Mouse (Mus musculus) midbrain, embryonic 13.5 days (tissue): ENCODE results near the gene Mx1. TPM values are rescaled to one million over a fixed set of nuclear protein-coding genes. Genes with fewer than 3 reads are reported as not detected.

Experiments
- ATAC-seq: fragments of 200-750 bp; cut with Nextera tagmentation; 2 replicates; pipeline ENCODE4 v1.8.0; 2017; ENCODE audit warnings: mild to moderate bottlenecking, moderate TSS enrichment, moderate library complexity
- H3K27ac ChIP-seq: fragments of 300-500 bp; sonication (generic); 2 replicates; pipeline ENCODE4 v1.5.1; 2015; ENCODE audit warnings: inconsistent platforms, mild to moderate bottlenecking, moderate library complexity
- H3K27me3 ChIP-seq: fragments of 300-500 bp; sonication (generic); 2 replicates; pipeline ENCODE4 v1.6.1; 2015; ENCODE audit warnings: mild to moderate bottlenecking, inconsistent platforms
- H3K36me3 ChIP-seq: fragments of 300-500 bp; sonication (generic); 2 replicates; pipeline ENCODE4 v1.6.1; 2015; ENCODE audit warnings: mild to moderate bottlenecking, inconsistent platforms
- H3K4me1 ChIP-seq: fragments of 300-500 bp; sonication (generic); replicated peaks from 2 replicates; pipeline ENCODE4 v1.6.1; 2015; ENCODE audit warnings: inconsistent platforms
- H3K4me2 ChIP-seq: fragments of 300-500 bp; sonication (generic); replicated peaks from 2 replicates; pipeline ENCODE4 v1.6.1; 2015; ENCODE audit warnings: moderate library complexity, mild to moderate bottlenecking, inconsistent platforms
- H3K4me3 ChIP-seq: fragments of 300-500 bp; sonication (generic); replicated peaks from 2 replicates; pipeline ENCODE4 v1.5.1; 2015; ENCODE audit warnings: mild to moderate bottlenecking, inconsistent platforms
- H3K9ac ChIP-seq: fragments of 300-500 bp; sonication (generic); replicated peaks from 2 replicates; pipeline ENCODE4 v1.6.1; 2015; ENCODE audit warnings: mild to moderate bottlenecking, inconsistent platforms
- H3K9me3 ChIP-seq: fragments of 300-500 bp; sonication (generic); 2 replicates; pipeline ENCODE4 v1.6.1; 2016; ENCODE audit warnings: mild to moderate bottlenecking, inconsistent platforms
- WGBS: fragments of 180-500 bp; shearing (Covaris S2); methylation state at CpG from one replicate; pipeline ENCODE4 v1.1.7; 2015; 5-methylcytosine and 5-hydroxymethylcytosine counted together
- polyA plus RNA-seq: library from polyadenylated mRNA; unstranded; fragments of >200 nt; fragmentation: Nextera tagmentation; extraction: Ambion mirVana; gene quantifications from 2 replicates; pipeline ENCODE4 v1.2.1, GENCODE M21; 2015

The Mx1 gene
- polyA plus RNA-seq, 1 experiment from 2014 or later: 0.15 TPM

- ATAC-seq: no peak
- Histone ChIP-seq H3K36me3 (no peaks in the 10 kb centered on the region), H3K9me3 (no peaks in the 10 kb centered on the region), H3K4me3 (no peak overlapping the region), H3K4me2 (no peak overlapping the region), H3K27ac (no peak overlapping the region), H3K27me3 (no peaks in the 10 kb centered on the region), H3K4me1 (no peaks in the 10 kb centered on the region), H3K9ac (no peak overlapping the region)
- 80% methylated on average over 2 of the region's 2 CpGs for WGBS
These were observed 15.9 kb upstream of the Mx1 start for GRCm38 (mm10) chr16:97478655-97479054.

- 82% methylated on average over 1 of the region's 1 CpGs for WGBS
- no peak for ATAC-seq
- H3K4me2 ChIP-seq: no peak overlapping the region
These were observed 13.8 kb upstream of the Mx1 start for GRCm38 (mm10) chr16:97476524-97476923.

GRCm38 (mm10) chr16:97475581-97475980 is 12.9 kb upstream of the Mx1 start:
- WGBS: 92% methylated on average over 3 of the region's 3 CpGs
- no peak overlapping the region for H3K4me2 ChIP-seq
- H3K27ac ChIP-seq: no peak overlapping the region
- H3K9me3 ChIP-seq: no peaks in the 10 kb centered on the region
- no peak overlapping the region for H3K9ac ChIP-seq
- no peak overlapping the region for H3K4me3 ChIP-seq
- H3K27me3 ChIP-seq: no peaks in the 10 kb centered on the region
- no peaks in the 10 kb centered on the region for H3K36me3 ChIP-seq
- no peak for ATAC-seq
- H3K4me1 ChIP-seq: no peaks in the 10 kb centered on the region

More at GRCm38 (mm10) chr16:97476524-97476923, 13.8 kb upstream of the Mx1 start:
- no peak overlapping the region for H3K27ac ChIP-seq
- no peaks in the 10 kb centered on the region for H3K4me1 ChIP-seq
- H3K4me3 ChIP-seq: no peak overlapping the region
- H3K27me3 ChIP-seq: no peaks in the 10 kb centered on the region
- H3K9ac ChIP-seq: no peak overlapping the region
- no peaks in the 10 kb centered on the region for H3K36me3 ChIP-seq
- H3K9me3 ChIP-seq: no peaks in the 10 kb centered on the region

- Histone ChIP-seq H3K4me3 (no peak overlapping the region), H3K27me3 (no peaks in the 10 kb centered on the region), H3K9me3 (no peaks in the 10 kb centered on the region), H3K4me1 (no peaks in the 10 kb centered on the region), H3K9ac (no peak overlapping the region), H3K27ac (no peak overlapping the region), H3K4me2 (no peak overlapping the region), H3K36me3 (no peaks in the 10 kb centered on the region)
- ATAC-seq: no peak
- whole genome bisulfite sequencing: 91% methylated on average over 2 of the region's 2 CpGs
These were observed 12.0 kb upstream of the Mx1 start for GRCm38 (mm10) chr16:97474671-97475070.

GRCm38 (mm10) chr16:97467993-97468791 is 5.5 kb upstream of the Mx1 start:
- no peaks in the 10 kb centered on the region for H3K27me3 ChIP-seq
- H3K4me1 ChIP-seq: no peaks in the 10 kb centered on the region
- no peak overlapping the region for H3K4me2 ChIP-seq
- H3K9ac ChIP-seq: no peak overlapping the region
- no peak overlapping the region for H3K4me3 ChIP-seq
- H3K9me3 ChIP-seq: no peaks in the 10 kb centered on the region
- H3K27ac ChIP-seq: no peak overlapping the region
- H3K36me3 ChIP-seq: no peaks in the 10 kb centered on the region
- ATAC-seq: no peak
- 73% methylated on average over 4 of the region's 4 CpGs for WGBS

GRCm38 (mm10) chr16:97467472-97467871 is 4.8 kb upstream of the Mx1 start:
- Histone ChIP-seq H3K36me3 (no peaks in the 10 kb centered on the region), H3K27me3 (no peaks in the 10 kb centered on the region), H3K9ac (no peak overlapping the region), H3K4me3 (no peak overlapping the region), H3K27ac (no peak overlapping the region), H3K9me3 (no peaks in the 10 kb centered on the region), H3K4me1 (peaks cover 3% of the 10 kb centered on the region; the same call in 1 of the 2 replicates), H3K4me2 (no peak overlapping the region)
- WGBS: 85% methylated on average over 3 of the region's 3 CpGs
- no peak for ATAC-seq

- no peak overlapping the region for H3K4me3 ChIP-seq
- H3K27ac ChIP-seq: no peak overlapping the region
- 57% methylated on average over 4 of the region's 4 CpGs for WGBS
- no peaks in the 10 kb centered on the region for H3K36me3 ChIP-seq
- no peak overlapping the region for H3K9ac ChIP-seq
- no peak overlapping the region for H3K4me2 ChIP-seq
- no peak for ATAC-seq
- H3K9me3 ChIP-seq: no peaks in the 10 kb centered on the region
- H3K27me3 ChIP-seq: no peaks in the 10 kb centered on the region
- peaks cover 6% of the 10 kb centered on the region; the same call in 1 of the 2 replicates for H3K4me1 ChIP-seq
These were observed 3.7 kb upstream of the Mx1 start for GRCm38 (mm10) chr16:97466182-97466957.

GRCm38 (mm10) chr16:97461271-97461670 is 1.4 kb downstream of the Mx1 start:
- WGBS: 78% methylated on average over 2 of the region's 2 CpGs
- no peaks in the 10 kb centered on the region for H3K9me3 ChIP-seq
- H3K9ac ChIP-seq: no peak overlapping the region
- no peak for ATAC-seq
- H3K4me1 ChIP-seq: peaks cover 6% of the 10 kb centered on the region; the same call in 1 of the 2 replicates
- no peaks in the 10 kb centered on the region for H3K36me3 ChIP-seq
- no peak overlapping the region for H3K27ac ChIP-seq
- H3K27me3 ChIP-seq: no peaks in the 10 kb centered on the region
- H3K4me2 ChIP-seq: no peak overlapping the region
- no peak overlapping the region for H3K4me3 ChIP-seq

- no peak for ATAC-seq
- no peak overlapping the region for H3K4me3 ChIP-seq
These were observed 2.9 kb downstream of the Mx1 start for GRCm38 (mm10) chr16:97459831-97460230.

GRCm38 (mm10) chr16:97447386-97447785 is 15.3 kb downstream of the Mx1 start:
- no peak for ATAC-seq
- no peaks in the 10 kb centered on the region for H3K27me3 ChIP-seq
- no peaks in the 10 kb centered on the region for H3K4me1 ChIP-seq
- H3K9me3 ChIP-seq: no peaks in the 10 kb centered on the region
- no peak overlapping the region for H3K4me2 ChIP-seq
- no peak overlapping the region for H3K27ac ChIP-seq
- no peaks in the 10 kb centered on the region for H3K36me3 ChIP-seq
- no peak overlapping the region for H3K9ac ChIP-seq
- no peak overlapping the region for H3K4me3 ChIP-seq

More at GRCm38 (mm10) chr16:97459831-97460230, 2.9 kb downstream of the Mx1 start:
- no peak overlapping the region for H3K4me2 ChIP-seq
- no peak overlapping the region for H3K27ac ChIP-seq
- H3K4me1 ChIP-seq: peaks cover 6% of the 10 kb centered on the region; the same call in 1 of the 2 replicates
- no peaks in the 10 kb centered on the region for H3K36me3 ChIP-seq
- no peaks in the 10 kb centered on the region for H3K27me3 ChIP-seq
- H3K9me3 ChIP-seq: no peaks in the 10 kb centered on the region
- 88% methylated on average over 1 of the region's 1 CpGs for WGBS
- H3K9ac ChIP-seq: no peak overlapping the region

- Histone ChIP-seq H3K4me2 (no peak overlapping the region), H3K9me3 (no peaks in the 10 kb centered on the region), H3K36me3 (no peaks in the 10 kb centered on the region), H3K4me1 (no peaks in the 10 kb centered on the region), H3K27ac (no peak overlapping the region), H3K4me3 (no peak overlapping the region), H3K9ac (no peak overlapping the region), H3K27me3 (no peaks in the 10 kb centered on the region)
- 53% methylated on average over 14 of the region's 14 CpGs for WGBS
- 0 out of 2 replicates have a peak, but pooled peaks have one; percentile 53 for ATAC-seq
These were observed 18.9 kb downstream of the Mx1 start for GRCm38 (mm10) chr16:97443670-97444263.

GRCm38 (mm10) chr16:97441967-97442366 is 20.7 kb downstream of the Mx1 start:
- WGBS: 91% methylated on average over 9 of the region's 9 CpGs
- Histone ChIP-seq H3K4me2 (no peak overlapping the region), H3K4me3 (no peak overlapping the region), H3K36me3 (no peaks in the 10 kb centered on the region), H3K27me3 (no peaks in the 10 kb centered on the region), H3K9ac (no peak overlapping the region), H3K27ac (no peak overlapping the region), H3K9me3 (no peaks in the 10 kb centered on the region), H3K4me1 (no peaks in the 10 kb centered on the region)
- ATAC-seq: no peak
